Mouse (Mus musculus): ENCODE data around the gene 4930469K13Rik. TPM values are rescaled to one million over a fixed set of nuclear protein-coding genes. Genes with fewer than 3 reads are reported as not detected.

The 4930469K13Rik gene
- polyA plus RNA-seq, 1 experiment = not detected

- no peaks in the 10 kb centered on the region for H3K4me1 ChIP-seq (ENCODE audit: control insufficient read depth, insufficient read depth, low read length)
Measured at GRCm38 (mm10) chr11:33975121-33975520, 123.2 kb downstream of the 4930469K13Rik start.

DNA sequence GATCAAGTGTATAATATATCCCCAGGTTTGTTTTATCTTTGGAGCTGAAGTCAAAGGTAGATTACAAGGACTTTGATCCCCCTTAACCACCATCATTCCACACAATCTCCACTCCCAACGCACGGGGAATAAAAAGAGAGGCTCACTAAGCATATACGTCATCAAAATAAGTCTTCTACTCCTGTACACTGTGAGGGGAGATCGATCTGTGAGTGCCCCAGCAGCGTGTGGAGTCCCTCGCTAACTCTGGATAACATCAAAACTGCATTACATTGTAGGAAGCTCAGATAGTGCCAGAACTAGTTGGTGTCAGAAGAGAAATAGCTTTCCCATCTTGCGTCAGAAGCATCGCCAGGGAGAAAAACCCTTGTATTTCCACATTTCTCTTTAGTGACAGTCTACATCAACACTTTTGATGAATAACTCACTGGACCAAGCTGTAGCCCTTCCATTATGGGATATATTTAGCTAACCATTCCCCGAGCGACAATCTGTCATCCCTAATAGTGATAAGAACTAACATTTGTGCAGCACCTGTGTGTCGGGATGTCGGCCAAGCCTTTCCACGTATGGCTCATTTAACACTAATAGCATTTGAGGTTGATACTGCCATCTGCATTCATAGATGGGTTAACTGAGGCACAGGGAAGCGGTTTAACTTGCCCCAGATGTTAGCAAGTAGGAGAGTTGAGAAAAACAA is 123.9 kb downstream of the 4930469K13Rik start:
- TF ChIP-seq POLR2A (IDR thresholded peaks at IDR 0.05; ENCODE audit: extremely low read depth, insufficient read depth, low read length) (no peak), CTCF (IDR thresholded peaks at IDR 0.05; ENCODE audit: extremely low read depth, insufficient read depth, low read length) (no peak)
- Histone ChIP-seq H3K27ac (ENCODE audit: insufficient read depth, low read length) (no peak overlapping the region), H3K4me1 (ENCODE audit: control insufficient read depth, insufficient read depth, low read length) (no peaks in the 10 kb centered on the region), H3K4me3 (ENCODE audit: insufficient read depth, low read length) (no peak overlapping the region)

More at GRCm38 (mm10) chr11:33975121-33975520, 123.2 kb downstream of the 4930469K13Rik start:
- no peak for TF ChIP-seq CTCF (IDR thresholded peaks at IDR 0.05; ENCODE audit: extremely low read depth, insufficient read depth, low read length)
- TF ChIP-seq POLR2A (IDR thresholded peaks at IDR 0.05; ENCODE audit: extremely low read depth, insufficient read depth, low read length) = no peak
- Histone ChIP-seq H3K27ac (ENCODE audit: insufficient read depth, low read length) (no peak overlapping the region), H3K4me3 (ENCODE audit: insufficient read depth, low read length) (no peak overlapping the region)

DNA sequence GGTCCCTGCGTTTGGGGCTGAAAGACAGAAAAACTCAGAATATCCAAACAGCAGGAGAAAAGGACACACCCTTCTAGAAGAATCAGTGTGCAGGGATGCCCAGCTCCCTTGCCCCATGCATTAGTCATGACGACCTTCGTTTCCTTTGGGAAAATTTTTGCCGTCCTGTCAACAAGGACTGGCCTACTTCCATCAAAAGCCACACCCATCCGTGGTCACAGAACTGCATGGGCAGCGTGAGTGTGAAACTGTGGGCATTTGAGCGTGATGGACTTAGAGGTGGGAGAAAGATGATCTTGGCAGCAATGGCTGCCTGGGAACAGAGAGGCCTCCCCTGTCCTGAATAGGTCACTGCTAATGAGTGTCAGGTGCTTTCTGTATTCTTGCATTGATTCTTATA is 126.2 kb downstream of the 4930469K13Rik start:
- H3K4me3 ChIP-seq (ENCODE audit: insufficient read depth, low read length) = no peak overlapping the region
- no peaks in the 10 kb centered on the region for H3K4me1 ChIP-seq (ENCODE audit: control insufficient read depth, insufficient read depth, low read length)
- H3K27ac ChIP-seq (ENCODE audit: insufficient read depth, low read length) = no peak overlapping the region
- no peak for TF ChIP-seq CTCF (IDR thresholded peaks at IDR 0.05; ENCODE audit: extremely low read depth, insufficient read depth, low read length)
- TF ChIP-seq POLR2A (IDR thresholded peaks at IDR 0.05; ENCODE audit: extremely low read depth, insufficient read depth, low read length) = no peak

DNA sequence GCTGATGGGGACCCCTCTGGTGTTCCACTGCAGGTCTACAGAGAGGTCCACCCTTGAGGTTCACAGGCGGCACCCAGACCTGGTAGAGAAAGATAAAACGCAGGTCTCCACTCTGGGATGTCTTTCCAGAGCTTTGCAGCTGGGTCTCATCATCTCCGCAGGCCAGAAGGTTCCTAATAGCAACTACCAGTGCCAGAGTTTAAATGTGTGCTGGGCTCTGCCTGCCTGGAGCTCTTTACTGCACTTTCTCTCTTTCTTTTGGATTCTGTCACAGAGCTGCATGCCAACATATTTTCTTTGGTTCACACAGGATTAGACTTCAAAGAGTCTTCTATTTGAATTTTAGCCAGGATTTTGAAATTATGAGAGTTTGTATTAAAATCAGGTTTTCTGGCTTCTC is 129.2 kb downstream of the 4930469K13Rik start:
- H3K4me3 ChIP-seq (ENCODE audit: insufficient read depth, low read length) = no peak overlapping the region
- TF ChIP-seq POLR2A (IDR thresholded peaks at IDR 0.05; ENCODE audit: extremely low read depth, insufficient read depth, low read length) (no peak), CTCF (IDR thresholded peaks at IDR 0.05; ENCODE audit: extremely low read depth, insufficient read depth, low read length) (no peak)
- H3K27ac ChIP-seq (ENCODE audit: insufficient read depth, low read length) = no peak overlapping the region
- H3K4me1 ChIP-seq (ENCODE audit: control insufficient read depth, insufficient read depth, low read length) = no peaks in the 10 kb centered on the region

DNA sequence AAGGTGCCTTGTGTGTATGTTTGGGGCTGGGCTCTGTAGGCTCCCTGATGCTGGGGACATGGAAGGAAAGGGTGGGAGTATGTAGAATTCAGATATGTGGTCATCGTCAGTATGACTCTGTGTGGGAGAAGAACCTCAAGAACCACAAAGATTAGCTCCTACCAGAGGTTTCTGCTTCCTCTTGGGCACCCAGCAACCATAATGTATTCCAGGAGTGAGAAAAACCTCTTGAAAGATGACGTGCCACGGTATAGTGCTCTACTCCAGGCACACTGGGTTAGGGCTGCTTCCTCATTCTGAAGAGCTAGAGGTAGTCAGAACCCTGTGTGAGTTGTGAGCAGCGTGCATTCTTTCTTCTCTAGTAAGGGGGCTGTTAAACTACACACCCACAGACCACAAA is 130.6 kb downstream of the 4930469K13Rik start:
- H3K27ac ChIP-seq (ENCODE audit: insufficient read depth, low read length) = no peak overlapping the region
- H3K4me1 ChIP-seq (ENCODE audit: control insufficient read depth, insufficient read depth, low read length) = no peaks in the 10 kb centered on the region
- no peak overlapping the region for H3K4me3 ChIP-seq (ENCODE audit: insufficient read depth, low read length)
- no peak for TF ChIP-seq POLR2A (IDR thresholded peaks at IDR 0.05; ENCODE audit: extremely low read depth, insufficient read depth, low read length)
- TF ChIP-seq CTCF (IDR thresholded peaks at IDR 0.05; ENCODE audit: extremely low read depth, insufficient read depth, low read length) = no peak

DNA sequence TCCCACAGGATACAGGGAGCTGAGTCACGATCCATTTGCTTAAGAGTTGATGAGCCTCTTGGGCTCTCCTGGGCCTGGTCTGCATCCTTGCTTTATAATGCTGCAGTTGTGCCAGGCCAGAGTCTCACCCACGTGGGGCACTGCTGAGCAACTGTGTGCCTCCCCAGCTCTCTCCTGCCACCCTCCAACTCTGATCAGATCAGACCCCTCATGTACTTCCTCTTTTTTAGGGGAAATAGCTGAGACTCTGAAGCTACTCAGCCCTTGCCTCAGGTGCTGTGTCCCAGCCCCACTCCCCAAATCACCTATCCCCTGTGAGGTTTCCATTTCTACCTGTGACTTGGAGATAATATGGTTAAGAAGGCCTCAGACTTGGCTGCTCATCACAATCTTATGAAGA is 133.0 kb downstream of the 4930469K13Rik start:
- no peak overlapping the region for H3K27ac ChIP-seq (ENCODE audit: insufficient read depth, low read length)
- no peak for TF ChIP-seq POLR2A (IDR thresholded peaks at IDR 0.05; ENCODE audit: extremely low read depth, insufficient read depth, low read length)
- no peak for TF ChIP-seq CTCF (IDR thresholded peaks at IDR 0.05; ENCODE audit: extremely low read depth, insufficient read depth, low read length)
- no peak overlapping the region for H3K4me3 ChIP-seq (ENCODE audit: insufficient read depth, low read length)
- no peaks in the 10 kb centered on the region for H3K4me1 ChIP-seq (ENCODE audit: control insufficient read depth, insufficient read depth, low read length)

DNA sequence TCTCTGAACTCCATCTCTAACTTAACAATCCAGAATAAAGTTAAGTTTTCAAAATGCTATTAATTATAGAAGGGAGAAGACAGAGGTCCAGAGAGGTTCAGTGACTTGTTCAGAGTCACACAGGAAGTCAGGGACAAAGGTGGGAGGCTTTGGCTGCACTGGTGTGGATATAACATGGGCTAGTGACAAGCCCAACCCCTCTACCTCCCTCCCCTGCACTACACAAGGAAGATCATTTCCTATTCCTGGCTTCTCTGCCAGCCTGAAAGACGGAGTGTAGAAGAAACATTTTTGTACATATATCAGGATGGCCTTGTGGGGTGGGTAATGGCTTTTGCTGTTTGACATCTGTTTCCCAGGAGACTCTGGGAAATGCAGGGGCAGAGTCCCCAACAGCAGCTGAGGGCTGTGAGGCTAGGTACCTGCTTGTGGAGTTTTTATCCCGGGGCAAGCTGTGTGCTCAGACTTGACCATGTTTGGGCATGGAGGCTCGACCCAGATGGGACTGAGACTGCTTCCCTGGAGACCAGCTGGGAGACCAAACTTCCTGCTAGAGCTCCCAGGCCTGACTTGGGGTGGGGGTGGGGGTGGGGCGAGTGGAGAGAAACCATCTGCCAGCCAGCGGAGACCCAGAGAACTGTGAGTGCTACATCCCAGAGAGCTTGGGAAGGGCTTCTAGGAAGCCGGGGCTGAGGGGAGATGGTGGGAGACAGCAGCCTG is 135.5 kb downstream of the 4930469K13Rik start, which contains the start of gene Kcnmb1:
Gene Kcnmb1 (plus strand): TSS at position 326 of the 720 bp plus-strand sequence.
- no peak for TF ChIP-seq CTCF (IDR thresholded peaks at IDR 0.05; ENCODE audit: extremely low read depth, insufficient read depth, low read length)
- TF ChIP-seq POLR2A (IDR thresholded peaks at IDR 0.05; ENCODE audit: extremely low read depth, insufficient read depth, low read length) = no peak
- Histone ChIP-seq H3K4me1 (ENCODE audit: control insufficient read depth, insufficient read depth, low read length) (no peaks in the 10 kb centered on the region), H3K4me3 (ENCODE audit: insufficient read depth, low read length) (no peak within 1 kb of the TSS), H3K27ac (ENCODE audit: insufficient read depth, low read length) (no peak within 1 kb of the TSS)

GRCm38 (mm10) chr11:33962178-33962577 is 136.2 kb downstream of the 4930469K13Rik start:
- no peak for TF ChIP-seq CTCF (IDR thresholded peaks at IDR 0.05; ENCODE audit: extremely low read depth, insufficient read depth, low read length)
- TF ChIP-seq POLR2A (IDR thresholded peaks at IDR 0.05; ENCODE audit: extremely low read depth, insufficient read depth, low read length) = no peak
- Histone ChIP-seq H3K27ac (ENCODE audit: insufficient read depth, low read length) (no peak overlapping the region), H3K4me3 (ENCODE audit: insufficient read depth, low read length) (no peak overlapping the region), H3K4me1 (ENCODE audit: control insufficient read depth, insufficient read depth, low read length) (no peaks in the 10 kb centered on the region)

DNA sequence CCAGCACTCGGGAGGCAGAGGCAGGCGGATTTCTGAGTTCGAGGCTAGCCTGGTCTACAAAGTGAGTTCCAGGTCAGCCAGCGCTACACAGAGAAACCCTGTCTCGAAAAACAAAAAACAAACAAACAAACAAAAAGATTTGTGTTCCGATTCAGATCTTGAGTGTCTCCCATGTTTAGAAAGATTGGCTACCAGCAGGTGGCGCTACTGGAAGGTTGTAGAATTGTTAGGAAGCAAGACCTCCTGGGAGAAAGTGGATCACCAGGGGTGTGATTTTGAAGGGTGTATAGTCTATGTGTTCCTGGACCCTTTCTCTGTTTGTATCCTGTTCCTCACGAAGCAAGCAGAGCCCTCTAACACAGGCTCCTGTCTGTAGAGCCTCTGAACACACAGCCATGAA is 139.6 kb downstream of the 4930469K13Rik start:
- Histone ChIP-seq H3K27ac (ENCODE audit: insufficient read depth, low read length) (no peak overlapping the region), H3K4me1 (ENCODE audit: control insufficient read depth, insufficient read depth, low read length) (no peaks in the 10 kb centered on the region), H3K4me3 (ENCODE audit: insufficient read depth, low read length) (no peak overlapping the region)
- TF ChIP-seq POLR2A (IDR thresholded peaks at IDR 0.05; ENCODE audit: extremely low read depth, insufficient read depth, low read length) = no peak
- peak; percentile 16; the same call in 1 of the 2 replicates for TF ChIP-seq CTCF (IDR thresholded peaks at IDR 0.05; ENCODE audit: extremely low read depth, insufficient read depth, low read length)

DNA sequence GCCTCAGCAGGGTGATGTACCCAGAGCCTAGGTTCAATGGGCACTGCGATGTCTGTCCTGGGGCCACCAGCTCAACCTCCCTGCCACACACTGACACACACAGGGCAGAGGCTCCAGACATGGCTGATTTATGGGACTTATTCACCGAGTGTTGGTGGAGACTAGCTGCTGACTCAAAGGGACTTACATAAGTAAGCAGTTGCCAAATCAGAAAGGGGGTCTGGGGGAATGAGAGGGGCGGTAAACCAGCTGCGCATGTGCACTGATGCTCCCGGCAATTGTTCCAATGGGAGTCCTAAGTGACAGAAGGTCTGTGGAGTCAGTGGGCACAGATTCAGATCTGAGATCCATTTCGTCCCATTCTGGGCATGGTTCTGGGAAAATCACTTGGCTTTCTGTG is 140.8 kb downstream of the 4930469K13Rik start:
- Histone ChIP-seq H3K27ac (ENCODE audit: insufficient read depth, low read length) (no peak overlapping the region), H3K4me1 (ENCODE audit: control insufficient read depth, insufficient read depth, low read length) (no peaks in the 10 kb centered on the region), H3K4me3 (ENCODE audit: insufficient read depth, low read length) (no peak overlapping the region)
- TF ChIP-seq POLR2A (IDR thresholded peaks at IDR 0.05; ENCODE audit: extremely low read depth, insufficient read depth, low read length) (no peak), CTCF (IDR thresholded peaks at IDR 0.05; ENCODE audit: extremely low read depth, insufficient read depth, low read length) (no peak)

Data from cortical plate, adult 2 months (tissue).